Mouse (Mus musculus) induced T-regulatory cell, adult 2 months (primary cell): Measurements from ENCODE around the gene Carnmt1.
A peak's percentile ranks its signal among the peaks of the same experiment; 100 is the strongest.

Experiments
- DNase-seq: peaks from one replicate; pipeline ENCODE4 v3.0.0-alpha.2; 2012; ENCODE audit warnings: low read depth

The Carnmt1 gene

GRCm38 (mm10) chr19:18713357-18713756 lies 42.8 kb downstream of the Carnmt1 start:
- peak; percentile 74 for DNase-seq

- peak; percentile 90 for DNase-seq
These were observed 45.8 kb downstream of the Carnmt1 start for GRCm38 (mm10) chr19:18716374-18716773.

DNA sequence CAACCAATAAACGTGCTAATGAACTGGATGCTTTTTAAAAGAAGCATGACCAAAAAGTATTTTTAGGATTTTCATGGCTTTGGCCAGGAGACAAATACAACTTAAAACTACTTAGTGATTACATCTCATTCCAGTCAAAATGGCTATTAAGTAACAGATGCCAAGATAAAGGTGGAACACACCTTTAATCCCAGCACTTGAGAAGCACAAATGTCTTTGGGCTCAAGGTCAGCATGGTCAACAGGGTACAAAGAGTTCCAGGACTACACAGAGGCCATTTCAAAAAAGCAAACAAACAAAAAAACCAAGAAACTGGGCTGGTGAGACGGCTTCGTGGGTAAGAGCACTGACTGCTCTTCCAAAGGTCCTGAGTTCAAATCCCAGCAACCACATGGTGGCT lies 49.8 kb downstream of the Carnmt1 start:
- no peak for DNase-seq

- DNase-seq: no peak
These were observed 54.6 kb downstream of the Carnmt1 start for GRCm38 (mm10) chr19:18725186-18725585.

- no peak for DNase-seq
These were observed 59.7 kb downstream of the Carnmt1 start for GRCm38 (mm10) chr19:18730255-18730654.

DNA sequence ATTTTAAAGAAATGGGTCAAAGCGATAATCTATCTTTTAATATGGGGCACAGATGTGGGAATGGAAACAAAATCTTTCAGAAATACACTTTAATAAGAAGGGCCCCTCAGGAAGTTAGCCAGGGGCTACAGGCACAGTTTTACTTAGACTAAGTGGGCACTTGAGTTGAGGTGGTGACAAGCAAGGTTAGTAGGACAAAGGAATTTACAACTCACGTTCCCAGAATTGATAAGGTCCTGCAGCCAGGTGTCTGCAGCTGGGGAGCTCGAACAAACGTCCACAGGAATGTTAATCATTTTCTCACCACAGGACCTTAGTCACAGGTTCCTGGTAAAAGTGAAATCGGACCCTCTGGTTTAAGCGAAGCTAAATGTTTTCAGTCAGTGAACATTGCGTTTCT lies 60.5 kb downstream of the Carnmt1 start:
- DNase-seq: no peak

DNA sequence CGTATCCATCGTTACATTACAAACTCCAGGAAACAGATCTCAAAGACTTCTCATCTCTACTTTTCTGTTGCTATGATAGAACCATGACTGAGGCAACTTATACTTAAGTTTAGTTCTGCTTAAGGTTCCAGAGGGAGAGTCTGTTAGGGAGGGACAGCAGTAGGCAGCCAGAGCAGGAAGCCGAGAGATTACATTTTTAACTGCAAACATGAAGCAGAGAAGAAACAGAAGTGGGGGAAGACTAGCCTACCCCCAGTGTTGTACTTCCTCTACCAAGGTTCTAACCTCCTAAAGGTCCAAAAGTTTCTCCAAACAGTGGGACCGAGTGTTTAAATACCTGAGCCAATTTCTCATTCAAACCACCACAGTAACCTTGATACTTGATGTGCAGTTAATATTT lies 65.3 kb downstream of the Carnmt1 start:
- no peak for DNase-seq

- DNase-seq: no peak
These were observed 68.6 kb downstream of the Carnmt1 start for GRCm38 (mm10) chr19:18739146-18739545.

- DNase-seq: no peak
These were observed 73.4 kb downstream of the Carnmt1 start for GRCm38 (mm10) chr19:18743946-18744345.

GRCm38 (mm10) chr19:18746576-18747340 lies 76.2 kb downstream of the Carnmt1 start:
- peak; percentile 85 for DNase-seq

DNA sequence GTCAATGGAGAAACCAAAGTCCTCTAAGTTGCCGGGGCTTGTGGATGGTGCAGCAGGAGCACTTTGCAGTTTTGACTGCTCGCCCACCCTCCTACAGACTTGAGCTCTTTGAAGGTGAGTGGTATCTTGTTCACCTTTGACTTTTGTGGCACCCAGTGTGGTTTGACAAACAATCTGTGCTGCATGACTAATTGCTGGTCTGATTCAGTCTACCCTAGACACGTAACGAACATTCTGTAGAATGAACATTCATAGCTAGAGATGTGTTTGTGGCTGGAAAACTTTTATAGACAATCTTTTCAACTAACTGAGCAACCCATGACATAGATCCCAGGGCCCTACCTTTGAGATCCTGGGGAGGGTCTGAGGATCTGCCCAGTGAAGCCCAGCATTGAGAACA lies 76.8 kb downstream of the Carnmt1 start:
- peak; percentile 75 for DNase-seq

DNA sequence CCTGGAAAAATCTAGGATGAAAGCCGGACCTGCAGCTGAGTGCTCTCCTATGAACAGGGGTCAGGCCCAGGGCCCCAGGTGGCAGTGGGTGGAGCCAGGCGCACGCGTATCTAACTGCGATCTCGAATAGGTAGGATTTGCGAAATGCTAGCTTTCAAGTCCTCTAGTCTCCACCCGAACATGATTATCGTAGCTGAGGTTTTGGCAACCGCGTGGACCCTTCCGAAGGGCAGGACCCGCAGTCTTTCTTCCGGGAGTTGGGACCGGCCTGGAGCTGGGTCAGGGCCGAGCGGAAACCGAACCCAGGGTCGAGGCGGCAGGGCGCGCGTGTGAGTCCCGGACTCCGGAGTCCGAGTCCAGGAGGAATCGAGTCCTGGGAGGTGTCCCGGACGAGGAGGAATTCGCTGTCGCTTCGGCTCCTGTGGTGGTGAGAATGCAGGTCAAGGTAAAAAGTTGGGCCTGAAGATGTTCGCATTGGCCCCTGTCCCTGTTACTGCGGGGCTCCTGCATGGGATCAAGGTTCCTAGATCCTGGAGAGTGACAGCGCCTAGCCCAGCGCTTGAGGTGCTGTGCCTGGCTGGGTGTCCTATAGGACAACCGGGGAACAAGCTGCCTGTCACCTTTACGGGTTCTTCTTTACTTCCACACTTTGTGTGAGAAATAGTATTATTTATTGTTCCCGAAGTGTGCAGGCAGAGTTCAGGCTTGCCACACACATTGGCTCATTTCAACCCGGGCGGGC lies 79.2 kb downstream of the Carnmt1 start, which contains the start of gene Trpm6:
Trpm6 (plus strand) TSS at position 386 of the 742 bp plus-strand sequence.
- DNase-seq: peak; percentile 46
